Mouse (Mus musculus): ENCODE measurements around the gene Orai3. TPM values are rescaled to one million over a fixed set of nuclear protein-coding genes. Genes with fewer than 3 reads are reported as not detected.
"Not testable (repeated sequence)": the region's sequence is repeated elsewhere in the genome, so short reads cannot be mapped to it uniquely, and the experiment has no call there.

Gene Orai3
- total RNA-seq, 2 experiments from 2014 or later: 31.5 to 32.0 TPM

DNA sequence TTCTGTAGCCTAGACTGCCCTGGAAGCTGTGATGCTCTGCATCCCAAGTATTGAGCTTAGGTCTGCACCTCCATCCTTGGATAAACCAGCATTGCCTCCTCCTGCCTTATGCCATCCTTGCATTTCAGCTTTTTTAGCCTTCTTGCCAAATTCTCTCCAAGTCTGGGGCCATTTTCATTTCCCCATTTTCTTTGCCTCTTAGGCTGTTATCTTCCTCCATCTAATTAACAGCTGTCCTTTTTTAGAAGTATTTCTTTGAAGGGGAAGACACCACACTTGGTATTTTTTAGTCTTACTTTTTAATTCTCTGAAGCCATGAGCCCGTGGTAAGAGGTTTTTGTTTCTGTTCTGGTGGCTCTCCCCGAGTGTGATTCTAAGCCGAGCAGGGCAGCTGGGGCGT lies 6.0 kb upstream of the Orai3 start:
- no peak for DNase-seq

DNA sequence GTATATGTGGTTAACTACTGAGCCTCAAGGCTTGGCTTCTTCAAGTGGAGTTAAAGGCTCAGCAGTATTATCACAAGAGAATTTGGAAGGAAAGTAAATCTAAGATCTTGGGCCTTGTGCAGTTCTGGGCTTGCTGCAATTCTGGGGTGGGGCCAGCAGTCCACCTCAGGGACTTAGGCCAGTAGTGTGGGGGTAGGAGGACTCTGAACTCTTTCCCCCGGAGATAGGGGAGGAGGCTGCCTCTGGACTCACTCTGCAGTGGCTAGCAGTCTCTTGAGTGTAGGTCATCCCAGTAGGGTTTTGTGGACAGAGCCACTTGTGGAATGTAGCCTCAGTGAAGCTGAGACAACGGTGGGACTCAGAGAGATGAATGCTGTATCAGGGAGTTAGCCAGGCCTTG lies 3.9 kb upstream of the Orai3 start:
- peak; percentile 49 for DNase-seq

DNA sequence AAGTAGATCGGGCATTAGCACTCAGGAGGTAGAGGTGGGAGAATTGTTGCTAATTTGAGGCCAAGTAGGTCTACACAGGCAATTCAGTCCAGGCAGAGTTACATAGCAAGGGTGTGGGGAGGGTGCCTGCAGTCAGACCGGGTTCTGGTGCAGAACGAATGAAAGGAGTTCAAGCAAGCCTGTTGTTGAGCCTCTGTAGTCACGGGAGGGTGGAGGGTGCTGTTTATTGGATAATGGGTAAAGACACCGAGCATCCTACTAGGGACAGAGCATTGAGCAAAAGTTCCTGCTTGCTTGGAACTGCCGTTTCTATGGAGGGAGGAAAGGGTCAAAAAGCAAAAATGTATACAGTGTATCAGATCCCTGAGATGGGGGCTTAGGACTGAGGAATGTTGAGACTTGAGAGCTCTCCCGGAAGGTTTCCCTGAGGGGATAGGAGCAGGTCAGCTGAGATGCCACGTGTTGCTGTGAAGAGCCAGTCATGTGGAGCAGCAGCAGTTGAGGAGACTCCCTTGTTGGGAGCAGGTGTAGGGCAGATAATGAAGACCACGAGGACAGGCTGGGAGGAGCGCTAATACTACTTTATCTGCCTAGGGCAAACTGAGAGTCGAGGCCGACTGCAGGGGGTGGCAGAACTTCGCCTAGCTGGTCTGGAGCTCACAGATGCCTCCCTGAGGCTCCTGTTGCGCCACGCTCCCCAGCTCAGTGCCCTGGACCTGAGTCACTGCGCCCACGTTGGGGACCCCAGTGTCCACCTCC lies 2.6 kb upstream of the Orai3 start:
- peak; percentile 16 for DNase-seq

DNA sequence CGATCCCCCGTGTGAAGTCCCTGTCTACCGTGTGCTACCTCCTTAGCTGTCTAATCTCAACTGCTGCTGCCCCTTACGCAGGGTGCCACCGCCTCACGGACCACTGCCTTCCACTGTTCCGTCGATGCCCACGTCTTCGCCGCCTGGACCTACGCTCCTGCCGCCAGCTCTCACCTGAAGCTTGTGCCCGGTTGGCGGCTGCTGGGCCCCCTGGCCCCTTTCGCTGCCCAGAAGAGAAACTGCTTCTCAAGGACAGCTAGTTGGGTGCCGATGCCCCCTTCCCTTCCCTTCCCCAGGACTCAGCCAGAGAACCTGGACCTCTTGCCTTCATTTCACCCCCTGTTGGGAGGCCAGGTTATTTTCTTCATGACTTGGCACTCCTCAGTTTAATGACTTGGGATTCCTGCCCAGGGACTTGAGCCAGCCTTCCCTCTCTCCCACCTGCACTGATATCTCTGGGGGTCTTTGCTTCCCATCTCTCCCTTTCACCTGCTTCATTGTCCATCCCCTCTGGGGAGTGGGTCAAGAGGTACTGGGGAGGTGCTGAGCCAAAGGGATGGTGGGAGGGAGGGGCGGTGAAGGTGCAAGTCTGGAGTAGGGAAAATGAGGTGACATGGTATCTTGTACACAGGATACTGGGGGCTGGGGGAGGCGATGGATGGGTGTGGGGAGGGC lies 1.8 kb upstream of the Orai3 start:
- no peak for DNase-seq

DNA sequence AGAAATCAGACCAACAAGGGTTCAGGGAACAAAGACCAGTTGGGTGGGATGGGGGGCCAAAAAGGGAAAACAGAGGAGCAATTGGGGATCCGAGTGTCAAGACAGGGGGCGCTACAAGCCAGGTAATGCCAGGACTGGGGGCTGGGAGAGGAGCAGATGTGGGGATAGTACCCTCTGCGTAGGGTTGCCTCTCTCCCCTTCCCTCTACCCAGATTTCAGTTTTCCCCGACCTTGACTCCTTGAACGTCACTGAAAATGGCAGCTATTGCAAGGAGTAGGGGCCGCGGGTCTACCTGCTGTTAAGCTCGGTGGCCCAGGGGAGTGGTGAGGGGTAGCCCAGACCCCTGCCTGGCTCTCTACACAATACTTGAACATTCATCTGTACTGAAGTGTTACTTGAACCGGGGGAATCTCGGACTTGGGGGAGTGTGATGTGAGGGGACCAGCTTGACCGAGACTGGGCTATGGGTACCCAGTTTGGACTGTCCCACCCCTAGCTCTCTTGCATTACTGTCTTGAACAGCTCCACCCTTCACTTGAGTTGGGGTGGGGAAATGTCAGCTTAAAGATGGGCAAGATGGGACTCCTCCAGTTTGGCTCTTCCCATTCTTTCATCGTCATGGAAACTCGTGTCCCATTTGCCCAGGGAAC lies 1.1 kb upstream of the Orai3 start:
- peak; percentile 28 for DNase-seq

DNA sequence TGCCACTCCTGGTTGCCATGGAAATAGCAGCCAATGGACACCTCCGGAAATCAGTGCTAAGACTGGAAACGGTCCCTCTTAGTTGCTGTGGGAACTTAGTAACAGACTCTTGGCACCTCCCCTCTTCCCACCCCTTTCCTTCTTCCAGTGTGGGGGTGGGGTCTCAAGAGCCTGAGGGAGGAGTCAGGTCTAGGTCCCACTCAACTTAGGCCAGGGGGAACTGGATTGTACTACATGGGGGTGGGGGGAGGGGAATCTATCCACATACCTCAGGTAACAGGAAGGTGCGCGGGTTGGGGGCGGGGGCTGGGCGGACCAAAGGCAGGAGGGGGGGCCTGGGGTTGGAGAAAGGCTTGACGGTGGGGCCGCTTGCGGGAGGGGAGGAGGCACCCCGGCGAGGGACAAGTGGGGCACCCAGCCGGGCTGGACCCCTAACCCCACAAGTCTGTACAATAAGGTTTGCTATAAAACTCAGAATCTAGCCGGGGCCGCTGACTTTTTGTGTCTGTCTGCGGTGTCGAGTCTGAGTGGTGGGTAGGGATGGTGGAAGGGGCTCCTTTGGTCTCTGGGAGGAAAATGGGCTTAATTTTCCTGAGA lies 520 bp upstream of the Orai3 start:
- peak; percentile 96 for DNase-seq

DNA sequence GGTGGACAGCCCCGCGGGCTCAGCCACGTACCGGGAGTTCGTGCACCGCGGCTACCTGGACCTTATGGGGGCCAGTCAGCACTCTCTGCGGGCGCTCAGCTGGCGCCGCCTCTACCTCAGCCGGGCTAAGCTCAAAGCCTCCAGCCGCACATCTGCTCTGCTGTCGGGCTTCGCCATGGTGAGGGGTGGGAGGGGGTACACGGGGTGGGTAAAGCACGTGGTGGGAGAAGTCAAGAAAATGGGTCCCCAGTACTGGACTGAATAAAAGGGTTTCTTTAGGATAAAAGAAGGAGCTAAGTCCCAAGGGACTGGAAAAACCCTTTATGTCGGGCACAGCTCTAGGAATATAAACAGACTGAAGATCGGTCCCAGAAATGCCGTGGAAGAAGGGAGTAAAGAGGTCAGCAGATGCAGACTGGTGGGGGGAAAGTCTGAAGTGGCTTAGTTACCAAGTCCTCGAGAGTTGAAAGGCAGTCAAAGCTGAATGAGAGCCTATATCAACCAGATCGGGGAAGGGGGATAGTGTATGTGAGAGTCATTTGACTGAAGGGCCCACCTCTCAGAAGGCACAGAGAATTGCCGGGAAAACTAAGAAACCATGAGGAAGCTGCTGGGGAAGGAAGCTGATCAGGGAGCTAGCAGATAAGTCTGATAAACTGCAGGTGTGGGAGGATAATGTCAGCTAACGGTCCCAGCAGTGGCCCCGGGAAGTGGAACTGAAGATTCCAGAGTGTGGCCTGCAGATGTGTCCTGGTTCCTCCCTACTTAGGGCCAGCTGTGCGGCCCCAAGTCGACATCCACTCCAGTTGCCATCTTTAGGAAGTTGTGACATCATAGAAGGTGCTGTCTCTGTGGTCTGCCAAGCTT lies 657 bp downstream of the Orai3 start:
- peak; percentile 23 for DNase-seq

DNA sequence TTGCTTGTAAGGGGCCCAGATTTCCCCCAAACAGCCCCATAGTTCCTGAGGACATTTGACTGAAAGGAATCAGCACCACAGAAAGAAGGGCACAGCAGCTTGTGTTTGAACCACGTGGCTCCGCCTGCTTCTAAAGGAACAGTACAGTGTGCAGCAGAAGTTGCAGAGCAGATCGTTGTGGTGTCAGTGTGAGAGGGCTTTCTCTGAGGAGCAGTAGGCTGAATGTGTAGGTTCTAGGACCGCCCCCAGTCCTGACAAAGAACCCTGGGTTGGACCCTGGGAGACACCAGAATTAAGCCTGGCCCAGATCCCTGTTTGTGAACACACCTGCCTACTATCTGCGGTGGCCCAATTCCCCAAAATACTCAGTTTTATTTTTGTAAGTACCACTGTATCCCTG lies 1.6 kb downstream of the Orai3 start:
- DNase-seq: no peak

DNA sequence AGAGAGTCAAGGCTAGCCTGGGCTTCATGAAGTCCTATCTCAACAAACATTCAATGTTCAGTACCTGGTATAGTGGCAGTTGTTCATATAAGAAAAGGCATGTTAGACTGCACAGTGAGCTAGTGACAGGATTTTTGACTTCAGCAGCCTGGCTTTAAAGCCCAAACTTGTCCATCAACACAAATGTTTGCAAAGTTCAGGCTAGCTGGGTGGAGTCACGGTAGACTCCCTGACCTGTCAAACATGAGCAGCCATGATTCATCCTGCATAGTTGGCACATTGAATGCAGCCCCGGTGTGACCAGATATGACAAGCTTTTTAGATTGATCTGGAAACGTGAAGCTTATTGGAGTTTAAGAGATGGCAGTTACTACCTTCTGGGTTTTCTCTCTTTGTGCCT lies 2.5 kb downstream of the Orai3 start:
- DNase-seq: peak; percentile 27

DNA sequence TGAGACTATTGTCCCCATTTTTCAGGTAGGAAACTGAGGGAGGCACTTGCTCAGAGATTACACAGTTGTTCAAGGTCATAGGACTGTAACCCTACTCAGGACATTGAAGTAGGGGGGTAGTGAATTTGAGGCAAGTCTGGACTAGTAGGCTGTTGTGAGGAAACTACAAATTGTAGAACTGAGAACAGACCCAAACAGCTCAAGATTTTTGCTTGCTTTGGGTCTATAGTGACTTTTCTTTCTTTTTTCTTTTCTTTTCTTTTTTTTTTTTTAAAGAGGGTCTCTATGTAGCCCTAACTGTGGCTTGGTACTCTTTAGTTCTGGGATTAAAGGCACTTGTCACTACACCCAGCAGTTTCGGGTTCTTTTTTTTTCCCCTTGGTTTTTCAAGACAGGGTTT lies 2.9 kb downstream of the Orai3 start:
- DNase-seq: no peak

DNA sequence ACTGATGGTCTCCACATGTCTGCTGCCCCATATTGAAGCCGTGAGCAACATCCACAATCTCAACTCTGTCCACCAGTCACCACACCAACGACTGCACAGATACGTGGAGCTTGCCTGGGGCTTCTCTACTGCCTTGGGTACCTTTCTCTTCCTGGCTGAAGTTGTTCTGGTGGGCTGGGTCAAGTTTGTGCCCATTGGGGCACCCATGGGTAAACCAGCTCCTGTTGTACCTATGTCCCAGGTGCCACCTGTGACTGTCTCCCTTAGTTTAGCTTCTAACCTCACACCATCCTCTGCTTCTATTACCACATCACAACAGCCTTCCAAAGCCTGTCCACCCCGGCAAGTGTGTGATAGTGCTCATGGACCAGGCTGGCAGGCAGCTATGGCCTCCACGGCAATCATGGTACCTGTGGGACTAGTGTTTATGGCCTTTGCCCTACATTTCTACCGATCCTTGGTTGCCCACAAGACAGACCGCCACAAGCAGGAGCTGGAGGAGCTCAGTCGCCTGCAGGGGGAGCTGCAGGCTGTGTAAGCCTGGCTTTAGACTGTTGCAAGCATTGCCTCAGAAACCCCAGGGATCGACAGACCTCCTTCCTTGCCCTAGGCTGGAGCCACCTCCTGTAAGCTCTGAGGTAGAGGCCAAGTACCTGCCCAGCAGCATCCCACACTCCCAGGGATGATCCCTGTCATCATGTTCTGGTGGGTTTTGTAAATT lies 4.2 kb downstream of the Orai3 start:
- peak; percentile 88 for DNase-seq

DNA sequence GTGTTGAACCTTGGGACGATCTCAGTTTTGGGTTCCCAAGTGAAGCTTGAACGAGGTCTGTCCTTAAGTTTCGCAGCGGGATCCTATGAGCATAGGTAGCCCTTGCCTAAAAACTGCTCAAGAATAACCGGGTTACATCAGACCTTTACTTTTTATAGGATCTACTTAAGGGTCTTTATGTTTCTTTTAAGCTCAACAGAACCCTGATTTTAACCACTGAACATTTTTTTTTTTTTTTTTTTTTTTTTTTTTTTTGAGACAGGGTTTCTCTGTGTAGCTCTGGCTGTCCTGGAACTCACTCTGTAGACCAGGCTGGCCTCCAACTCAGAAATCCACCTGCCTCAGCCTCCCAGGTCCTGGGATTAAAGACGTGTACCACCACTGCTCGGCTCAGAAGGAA lies 6.2 kb downstream of the Orai3 start:
- DNase-seq: not testable (repeated sequence)

DNA sequence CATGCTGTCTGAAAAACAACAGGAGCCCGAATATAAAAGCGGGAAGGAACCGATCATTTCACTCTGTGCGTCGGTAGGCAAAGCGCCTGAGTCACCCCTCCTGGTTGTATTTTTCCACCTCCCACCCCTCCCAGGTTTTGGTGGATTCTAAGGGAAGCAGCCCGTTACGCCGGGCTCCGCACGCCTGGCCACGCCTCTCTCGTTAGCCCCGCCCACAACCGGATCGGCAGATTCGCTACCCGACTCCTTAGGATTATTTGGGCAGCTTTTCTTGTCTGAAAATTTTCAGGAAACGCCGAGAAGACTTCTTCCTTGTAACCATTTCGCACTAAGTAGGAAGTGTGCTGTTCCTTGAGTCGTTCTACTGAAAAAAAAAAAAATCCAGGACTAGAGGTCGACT lies 6.8 kb downstream of the Orai3 start, which contains the start of gene Setd1a:
Setd1a (plus strand) TSS at position 245 of the 400 bp plus-strand sequence.
- DNase-seq: peak; percentile 94

DNA sequence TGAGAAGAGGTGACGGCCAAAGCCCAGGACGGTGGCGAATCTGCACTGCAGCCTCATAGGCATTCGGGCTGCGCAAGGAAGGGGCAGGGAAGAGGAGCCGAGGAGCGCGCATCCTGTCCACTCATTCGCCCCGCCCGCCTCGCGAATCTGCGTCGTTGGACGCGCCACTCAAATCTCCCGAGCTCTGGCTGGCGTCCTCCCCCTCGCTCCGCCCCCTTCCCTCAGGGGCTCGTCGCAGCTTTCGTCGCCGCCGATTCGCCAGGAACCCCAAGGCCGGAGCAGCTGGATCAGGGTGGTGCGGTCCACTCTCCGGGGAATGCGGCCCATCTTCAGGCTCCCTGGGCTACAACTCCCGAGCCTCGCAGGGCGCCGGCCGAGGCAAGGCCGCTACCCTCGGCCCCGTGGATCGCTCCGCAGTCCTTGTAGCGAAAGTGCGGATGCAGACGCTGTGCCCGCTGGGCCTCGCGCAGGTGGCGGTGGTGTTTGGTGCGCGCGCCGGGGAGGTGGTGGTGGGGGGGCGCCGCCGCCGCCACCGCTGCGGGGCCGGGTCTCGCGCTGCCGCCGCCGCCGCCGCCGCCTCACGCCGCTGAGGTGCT lies 7.4 kb downstream of the Orai3 start:
- DNase-seq: peak; percentile 97

DNA sequence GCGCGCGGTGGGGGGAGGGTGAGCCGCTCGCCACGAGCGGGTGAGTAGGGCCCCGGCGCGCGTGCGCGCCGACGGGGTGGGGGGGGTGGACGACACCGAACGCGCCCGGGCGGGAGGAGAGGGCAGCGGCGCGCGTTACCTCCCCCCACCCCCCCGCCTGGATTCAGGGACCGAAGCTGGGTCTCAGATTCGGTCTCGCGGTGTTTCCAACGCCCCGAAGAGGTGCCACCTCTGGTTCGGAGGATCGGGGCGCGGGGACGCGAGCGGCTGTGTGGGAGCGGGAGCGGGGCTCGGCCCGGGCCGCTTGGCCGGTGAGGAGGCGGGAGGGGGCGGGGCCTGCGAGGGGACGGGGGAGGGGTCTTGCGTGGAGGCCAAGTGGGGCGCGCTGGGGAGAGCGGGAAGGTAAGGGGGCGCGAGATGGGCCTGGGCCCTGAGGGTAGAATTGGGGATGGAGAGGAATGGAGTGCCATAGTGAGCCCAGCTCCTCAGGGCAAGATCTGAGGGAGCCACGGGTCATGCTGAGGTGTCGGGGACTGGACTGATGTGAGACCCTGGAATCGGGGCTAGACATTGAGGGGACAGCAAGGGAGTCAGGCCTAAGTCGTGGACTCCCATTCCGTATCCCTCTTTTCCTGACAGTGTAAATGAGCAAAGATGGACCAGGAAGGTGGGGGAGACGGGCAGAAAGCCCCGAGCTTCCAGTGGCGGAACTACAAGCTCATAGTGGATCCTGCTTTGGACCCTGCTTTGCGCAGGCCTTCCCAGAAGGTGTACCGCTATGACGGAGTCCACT lies 8.1 kb downstream of the Orai3 start:
- peak; percentile 81 for DNase-seq

DNA sequence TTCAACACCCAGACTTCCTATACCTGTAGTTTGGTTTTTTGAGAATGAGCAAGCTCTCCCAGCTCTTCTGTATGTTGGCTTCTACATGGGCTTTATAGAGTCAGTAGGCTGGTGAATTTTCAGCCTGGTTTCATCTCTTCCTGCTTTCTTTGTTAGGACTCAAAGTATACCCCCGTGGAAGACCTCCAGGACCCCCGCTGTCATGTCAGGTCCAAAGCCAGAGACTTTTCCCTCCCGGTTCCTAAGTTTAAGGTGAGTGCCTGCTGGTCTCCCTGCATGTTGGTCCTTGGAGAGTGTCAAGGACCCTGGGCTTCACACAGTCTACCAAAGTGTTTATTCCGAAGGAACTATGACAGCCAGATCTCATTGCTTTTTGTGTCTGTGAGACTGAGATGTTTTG lies 8.7 kb downstream of the Orai3 start:
- DNase-seq: no peak

DNA sequence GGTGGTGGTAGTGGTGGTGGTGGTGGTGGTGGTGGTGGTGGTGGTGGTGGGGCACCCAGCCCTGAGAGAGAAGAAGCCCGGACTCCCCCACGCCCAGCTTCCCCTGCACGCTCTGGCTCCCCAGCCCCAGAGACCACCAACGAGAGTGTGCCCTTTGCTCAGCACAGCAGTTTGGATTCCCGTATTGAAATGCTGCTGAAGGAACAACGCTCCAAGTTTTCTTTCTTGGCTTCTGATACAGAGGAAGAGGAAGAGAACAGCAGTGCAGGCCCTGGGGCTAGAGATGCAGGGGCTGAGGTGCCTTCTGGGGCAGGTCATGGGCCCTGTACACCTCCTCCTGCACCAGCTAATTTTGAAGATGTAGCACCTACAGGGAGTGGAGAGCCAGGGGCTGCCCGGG lies 15.7 kb downstream of the Orai3 start, which contains the start of gene Gm49388:
Gm49388 (plus strand) TSS at position 301 of the 400 bp plus-strand sequence.
- DNase-seq: no peak

DNA sequence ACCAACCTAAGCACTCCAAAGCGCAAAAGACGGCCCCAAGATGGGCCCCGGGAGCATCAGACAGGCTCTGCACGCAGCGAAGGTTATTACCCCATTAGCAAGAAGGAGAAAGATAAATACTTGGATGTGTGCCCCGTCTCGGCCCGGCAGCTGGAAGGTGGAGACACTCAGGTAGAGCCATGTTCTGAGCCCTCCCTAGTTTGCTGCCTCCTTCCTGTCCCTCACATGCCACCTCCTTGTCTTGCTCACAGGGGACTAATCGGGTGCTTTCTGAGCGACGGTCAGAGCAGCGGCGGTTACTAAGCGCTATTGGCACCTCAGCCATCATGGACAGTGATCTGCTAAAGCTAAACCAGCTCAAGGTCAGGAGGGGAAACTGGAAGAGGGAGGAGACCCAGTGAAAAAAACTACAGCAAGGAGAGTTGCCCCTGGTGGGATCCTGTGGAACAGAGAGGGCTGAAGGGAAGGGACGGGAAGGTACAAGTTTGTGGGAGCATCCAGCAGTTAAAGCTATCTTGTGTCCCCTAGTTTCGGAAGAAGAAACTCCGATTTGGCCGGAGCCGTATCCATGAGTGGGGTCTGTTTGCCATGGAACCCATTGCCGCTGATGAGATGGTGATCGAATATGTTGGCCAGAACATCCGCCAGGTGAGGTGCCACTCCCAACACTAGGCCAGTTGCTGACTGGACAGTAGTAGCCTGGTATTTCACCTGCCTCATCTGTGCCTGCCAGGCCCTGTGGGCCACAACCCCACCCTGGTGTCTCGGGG lies 27.6 kb downstream of the Orai3 start:
- no peak for DNase-seq

DNA sequence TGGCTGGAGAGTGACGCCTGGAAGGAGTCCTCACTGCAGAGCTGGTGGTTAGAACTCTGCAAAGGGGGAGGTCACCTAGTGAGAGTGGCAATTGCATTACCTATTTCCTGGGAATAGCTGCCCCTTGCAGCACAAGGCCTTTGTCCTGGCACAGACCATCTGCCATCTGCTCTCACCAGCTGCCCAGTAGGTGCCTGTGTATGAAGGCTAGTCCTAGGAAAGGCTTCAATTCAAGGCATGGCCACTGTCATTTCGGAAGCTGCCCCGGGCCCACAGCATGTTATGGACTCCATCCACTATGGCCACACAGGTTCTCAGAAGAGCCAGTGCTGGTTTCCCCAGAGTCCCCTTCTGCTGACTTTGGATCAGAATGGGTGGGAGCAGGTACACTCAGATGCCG lies 29.0 kb downstream of the Orai3 start:
- DNase-seq: no peak

Measured in adrenal gland, postnatal 10 days (tissue).